Mouse (Mus musculus): ENCODE measurements around the gene Rabgap1.

GRCm38 (mm10) chr2:37460707-37461106 lies 17.6 kb downstream of the Rabgap1 start:
- TF ChIP-seq GATA1 (IDR thresholded peaks at IDR 0.05; ENCODE audit: low read length) = no peak
- no peak for TF ChIP-seq TAL1 (IDR thresholded peaks at IDR 0.05; ENCODE audit: low read length)
